Mouse (Mus musculus): ENCODE measurements around the gene Lhfp.

DNA sequence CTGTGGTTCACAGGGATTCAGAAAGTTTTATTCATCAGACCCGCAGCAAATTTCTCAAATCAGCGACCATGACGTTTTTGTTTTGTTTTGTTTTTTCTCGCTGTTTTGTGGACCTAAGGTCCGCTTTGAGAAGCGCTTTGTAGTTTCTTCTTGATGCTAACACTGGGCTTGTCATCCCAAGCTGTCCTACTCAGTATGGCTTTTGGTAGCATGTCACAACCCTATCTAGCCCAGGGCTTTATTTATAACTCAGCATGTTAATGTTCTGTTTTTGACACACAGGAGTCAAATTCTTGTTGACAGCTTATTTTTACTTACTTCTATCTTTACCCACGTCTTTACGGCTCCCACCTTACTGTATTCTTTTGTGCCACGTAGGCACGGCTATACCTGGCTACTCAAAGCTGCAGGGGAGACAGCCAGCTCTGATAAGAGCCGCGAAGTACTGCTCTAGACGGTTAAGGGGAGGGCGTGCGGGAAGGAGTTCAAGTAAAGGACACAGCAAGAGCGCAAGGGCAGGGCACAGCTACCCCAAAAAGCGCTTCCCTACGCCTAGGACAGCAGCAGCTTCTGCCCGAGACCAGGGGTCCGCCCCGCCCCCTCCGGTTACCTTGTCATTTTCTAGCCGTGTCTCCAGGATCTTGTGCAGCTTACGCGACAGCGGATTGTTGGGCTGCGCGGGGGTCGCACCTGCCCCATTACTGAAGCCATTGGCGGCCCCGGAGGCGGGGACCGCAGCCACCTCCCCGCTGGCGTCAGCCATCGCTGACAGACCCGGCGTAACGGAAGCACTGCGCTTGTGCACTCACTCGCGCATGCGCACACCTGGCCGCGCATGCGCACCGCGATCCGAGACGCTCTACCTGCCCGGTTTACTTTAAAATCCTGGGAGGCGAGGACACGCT is 24.6 kb upstream of the Lhfp start, which contains the start of gene Cog6:
- TF ChIP-seq POLR2A (IDR thresholded peaks at IDR 0.05; ENCODE audit: insufficient read depth, low read length) (peak; percentile 55), CTCF (IDR thresholded peaks at IDR 0.05; ENCODE audit: low read depth, low read length) (no peak)

All from ES-Bruce4 (cell line).